Mouse (Mus musculus) layer of hippocampus, adult 8-10 months (tissue): ENCODE measurements around the gene 2810006K23Rik. TPM values are rescaled to one million over a fixed set of nuclear protein-coding genes. Genes with fewer than 3 reads are reported as not detected.
"Not testable (repeated sequence)": the region's sequence is repeated elsewhere in the genome, so short reads cannot be mapped to it uniquely, and the experiment has no call there.

Experiments used
- DNase-seq, 2 experiments: peaks; one replicate each; pipeline ENCODE4 v3.0.0; 2022; ENCODE audit warnings: low spot score in 2 of 2
- total RNA-seq, 4 experiments: library from RNA; stranded (reverse); gene quantifications; 2 replicates each; pipeline ENCODE4 v1.2.4; 2022

The 2810006K23Rik gene
- total RNA-seq = 10 to 100 TPM; 12.3 to 17.1 (median 14.6) TPM

DNA sequence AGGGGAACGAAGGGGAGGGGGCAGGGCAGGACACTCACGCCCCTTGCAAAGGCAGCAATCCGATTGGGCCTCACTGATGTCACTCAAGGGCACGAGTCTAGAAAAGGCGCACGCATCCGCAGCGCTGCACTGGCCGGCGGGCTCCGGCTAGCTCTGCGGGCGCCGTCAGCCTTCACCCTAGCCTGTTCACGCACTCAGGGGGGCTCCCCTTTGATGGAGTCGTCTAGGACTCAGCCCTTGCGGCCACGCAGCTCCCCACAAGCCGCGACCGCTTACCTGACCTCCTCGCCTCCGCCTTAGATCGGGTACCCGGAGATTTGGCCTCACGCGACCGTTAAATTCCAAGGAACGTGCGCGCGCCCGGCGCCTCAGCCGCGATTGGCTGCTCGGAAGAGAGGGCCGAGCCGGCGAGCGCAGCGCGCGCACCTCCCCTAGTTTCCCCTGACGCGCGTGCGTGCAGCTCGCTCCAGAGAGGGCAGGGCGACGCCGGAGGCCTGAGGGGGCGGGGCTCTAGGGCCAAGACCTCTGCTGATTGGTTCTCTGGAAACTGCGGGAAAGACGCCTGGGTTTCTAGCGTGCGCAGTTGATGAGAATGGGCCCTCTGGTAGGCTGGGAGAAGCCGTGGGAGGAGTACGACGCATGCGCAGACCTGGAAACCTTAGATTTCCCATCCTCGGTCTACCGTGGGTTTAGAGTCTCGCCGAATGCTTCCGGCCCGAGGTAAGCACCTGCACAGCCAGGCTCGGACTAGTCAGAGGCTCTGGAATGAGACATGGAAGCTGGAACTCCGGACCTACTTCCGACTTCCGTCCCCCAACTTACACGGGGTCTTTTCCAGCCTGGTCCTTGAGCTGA, at the start of gene 2810006K23Rik, which contains the start of gene Mphosph9:
Gene 2810006K23Rik, plus strand, starts transcription at position 580 of the 855 bp plus-strand sequence.
Gene Mphosph9, minus strand, starts transcription at position 463 of the 855 bp plus-strand sequence.
- peak; percentile 100 for DNase-seq

DNA sequence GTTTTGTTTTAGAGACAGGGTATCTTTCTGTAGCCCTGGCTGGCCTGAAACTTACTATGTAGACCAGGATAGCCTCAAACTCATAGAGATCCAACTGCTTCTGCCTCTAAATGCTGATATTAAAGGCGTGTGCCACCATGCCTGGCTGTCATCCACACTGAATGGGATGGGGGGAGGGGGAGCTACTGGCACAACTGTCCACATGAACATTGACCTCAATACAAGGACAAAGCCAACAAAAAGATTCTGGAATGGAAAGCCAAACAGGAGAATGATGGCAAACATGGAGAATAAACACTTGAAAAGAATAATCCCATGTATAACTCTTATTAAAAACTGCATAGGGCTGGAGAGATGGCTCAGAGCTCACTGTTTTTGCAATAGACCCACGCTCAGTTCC, 45.0 kb upstream of the 2810006K23Rik start:
- DNase-seq = no peak

DNA sequence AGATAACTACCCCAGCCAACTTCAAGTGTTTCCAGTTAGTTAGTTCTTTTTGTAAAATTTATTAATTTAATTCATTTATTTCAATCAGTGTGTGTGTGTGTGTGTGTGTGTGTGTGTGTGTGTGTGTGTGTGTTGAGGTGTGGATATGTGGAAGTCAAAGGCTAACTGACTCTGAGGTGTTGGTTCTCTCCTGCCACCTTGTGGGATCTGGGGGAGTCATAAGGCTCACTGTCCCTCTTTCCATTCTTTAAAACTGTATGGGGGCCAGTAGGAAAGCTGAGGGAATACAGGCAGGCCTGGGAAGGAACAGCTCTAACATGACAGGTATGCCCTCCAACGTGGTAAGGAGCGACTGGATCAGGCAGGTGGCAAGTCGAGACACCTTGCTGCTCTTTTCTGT, 43.6 kb upstream of the 2810006K23Rik start:
- no peak for DNase-seq

DNA sequence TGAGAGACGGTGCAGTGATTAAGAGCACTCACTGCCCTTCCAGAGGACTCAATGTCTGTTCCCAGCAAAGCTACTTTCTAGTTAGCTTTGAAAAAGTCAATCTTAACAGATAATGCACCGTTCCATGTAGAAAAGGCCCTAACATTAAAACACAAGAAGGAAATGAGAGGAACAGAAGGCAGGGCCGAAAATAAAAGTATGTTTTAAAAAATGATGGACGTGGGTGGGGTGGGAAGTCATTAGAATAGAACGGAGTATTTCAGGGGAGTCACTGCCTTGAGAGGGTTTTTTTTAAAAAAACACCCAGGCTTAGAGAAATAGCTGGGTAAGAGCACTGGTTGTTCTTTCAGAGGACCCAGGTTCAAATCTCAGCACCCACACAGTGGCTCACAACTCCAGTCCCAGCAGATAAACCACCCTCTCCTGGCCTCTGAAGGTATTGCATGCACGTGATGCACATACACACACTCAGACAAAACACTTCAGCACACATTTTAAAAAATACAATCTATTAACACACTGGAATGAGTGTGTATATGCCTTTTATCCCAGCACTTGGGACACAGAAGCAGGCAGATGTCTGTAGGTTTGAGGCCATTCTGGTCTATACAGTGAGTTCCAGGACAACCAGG, 40.2 kb upstream of the 2810006K23Rik start:
- DNase-seq = no peak

DNA sequence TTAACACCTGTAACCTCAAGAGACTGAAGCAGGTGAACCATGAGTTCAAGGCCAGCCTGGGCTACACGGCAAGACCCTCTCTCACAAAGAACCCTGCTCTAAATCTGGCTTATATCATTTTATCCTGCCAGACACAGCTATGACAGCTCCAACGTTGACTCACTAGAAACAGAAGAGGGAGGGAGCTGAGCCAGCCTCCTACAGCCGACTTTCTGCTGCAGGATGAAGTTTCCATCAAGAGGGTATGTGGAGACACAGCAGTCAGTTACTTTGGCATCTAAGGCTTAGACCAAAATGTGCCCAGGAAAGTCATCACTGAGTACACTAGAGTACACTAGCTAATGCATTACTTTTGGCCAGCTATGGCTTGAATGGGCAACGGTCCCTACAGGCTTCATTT, 37.7 kb upstream of the 2810006K23Rik start:
- no peak for DNase-seq

DNA sequence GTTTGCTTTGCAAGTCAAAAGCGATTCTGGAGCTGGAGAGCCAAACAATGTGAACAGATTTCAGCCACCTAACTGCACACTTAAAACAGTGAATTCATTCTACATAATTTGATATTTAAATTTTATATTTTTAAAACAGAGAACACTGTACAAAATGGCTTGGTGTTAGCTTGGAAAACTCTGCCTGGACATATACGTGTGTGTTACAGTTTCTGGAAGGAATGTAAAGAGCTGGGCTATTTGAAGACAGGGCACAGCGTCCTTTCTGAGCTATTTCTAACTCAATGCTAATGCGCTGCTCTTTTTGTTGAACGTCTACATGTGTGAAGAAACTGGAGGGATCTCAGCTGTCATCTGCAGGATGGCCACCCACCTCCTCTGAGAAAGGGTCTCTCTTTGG, 33.9 kb upstream of the 2810006K23Rik start:
- no peak for DNase-seq

DNA sequence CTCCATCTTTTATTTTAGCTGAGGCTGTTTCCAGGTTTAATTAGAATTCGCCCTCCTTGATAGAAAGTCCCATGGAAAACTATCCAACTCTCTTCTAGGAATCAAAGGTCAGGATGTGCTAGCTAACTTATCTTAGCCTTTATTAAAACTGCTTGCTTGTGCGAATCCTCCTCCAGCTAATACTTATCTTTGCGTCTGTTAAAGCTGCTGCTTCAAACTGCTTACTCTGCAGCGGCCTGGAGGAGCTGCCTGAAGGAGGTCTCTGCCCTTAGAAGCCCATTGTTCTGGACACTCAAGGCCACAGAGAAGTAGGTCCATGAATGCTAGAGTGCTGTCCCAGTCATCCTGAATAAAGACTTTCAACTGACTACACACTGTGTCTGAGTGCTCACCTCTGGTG, 31.4 kb upstream of the 2810006K23Rik start:
- DNase-seq = no peak

DNA sequence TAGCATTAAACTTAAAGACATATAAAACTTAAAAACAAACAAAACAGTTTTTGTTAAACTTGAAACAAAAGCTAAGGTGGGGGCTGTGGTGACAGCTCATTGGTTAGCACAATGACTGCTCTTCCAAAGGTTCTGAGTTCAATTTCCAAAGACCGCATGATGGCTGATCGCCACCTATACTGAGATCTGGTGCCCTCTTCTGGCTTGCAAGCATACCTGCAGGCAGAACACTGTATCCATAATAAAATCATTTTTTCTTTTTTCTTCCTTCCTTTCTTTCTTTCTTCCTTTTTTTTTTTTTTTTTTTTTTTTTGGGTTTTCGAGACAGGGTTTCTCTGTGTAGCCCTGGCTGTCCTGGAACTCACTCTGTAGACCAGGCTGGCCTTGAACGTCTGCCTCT, 28.6 kb upstream of the 2810006K23Rik start:
- DNase-seq = not testable (repeated sequence)

DNA sequence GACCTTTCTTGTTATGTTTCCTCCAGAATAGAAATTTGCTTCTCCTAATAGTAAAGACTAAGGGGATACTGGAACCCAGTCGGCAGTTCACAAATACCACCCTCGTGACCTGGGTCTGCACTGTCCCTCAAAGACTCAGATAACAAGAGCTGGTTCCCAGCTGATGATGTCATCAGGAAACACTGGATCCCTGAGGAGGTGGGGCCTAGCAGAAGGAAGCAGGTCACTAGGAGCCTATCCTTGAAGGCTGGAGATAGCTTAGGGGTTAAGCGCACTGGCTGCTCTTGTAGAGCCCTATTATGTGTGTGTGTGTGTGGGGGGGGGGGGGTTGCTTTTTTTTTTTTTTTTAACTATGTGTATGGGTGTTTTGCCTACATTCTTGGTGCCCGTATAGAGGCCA, 27.8 kb upstream of the 2810006K23Rik start:
- DNase-seq = no peak

DNA sequence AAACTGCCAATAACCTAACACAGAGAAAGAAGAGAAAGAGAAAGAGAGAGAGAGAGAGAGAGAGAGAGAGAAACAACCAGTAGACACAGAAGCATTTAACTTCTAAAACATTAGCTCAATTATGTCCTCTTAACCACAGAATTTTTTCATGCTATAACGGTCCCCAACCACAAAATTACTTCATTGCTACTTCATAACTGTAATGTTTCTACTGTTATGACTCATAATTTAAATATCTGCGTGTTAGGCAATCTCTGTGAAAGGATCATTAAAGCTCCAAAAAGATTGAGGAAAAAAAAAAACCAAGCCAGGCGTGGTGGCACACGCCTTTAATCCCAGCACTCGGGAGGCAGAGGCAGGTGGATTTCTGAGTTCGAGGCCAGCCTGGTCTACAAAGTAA, 25.0 kb upstream of the 2810006K23Rik start:
- DNase-seq = not testable (repeated sequence)

DNA sequence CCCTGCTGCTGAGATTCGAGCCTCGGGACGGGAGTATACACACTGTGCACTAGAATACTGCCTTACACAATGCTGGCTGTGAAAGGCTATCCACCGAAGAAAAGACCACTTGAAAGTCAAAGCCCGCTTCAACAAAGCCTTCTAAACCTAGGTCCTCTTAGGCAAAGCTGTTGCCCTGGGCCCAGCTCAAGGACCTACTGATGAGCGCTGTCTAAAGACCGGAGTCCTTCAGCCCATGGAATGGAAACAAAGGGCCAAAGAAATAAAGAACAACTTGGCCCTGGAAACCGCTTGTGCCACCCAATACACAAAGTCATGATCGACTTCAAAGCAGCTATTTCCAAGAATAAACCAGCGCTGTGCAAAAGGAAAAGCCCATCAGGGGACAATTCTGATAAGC, 18.7 kb upstream of the 2810006K23Rik start:
- DNase-seq = no peak

DNA sequence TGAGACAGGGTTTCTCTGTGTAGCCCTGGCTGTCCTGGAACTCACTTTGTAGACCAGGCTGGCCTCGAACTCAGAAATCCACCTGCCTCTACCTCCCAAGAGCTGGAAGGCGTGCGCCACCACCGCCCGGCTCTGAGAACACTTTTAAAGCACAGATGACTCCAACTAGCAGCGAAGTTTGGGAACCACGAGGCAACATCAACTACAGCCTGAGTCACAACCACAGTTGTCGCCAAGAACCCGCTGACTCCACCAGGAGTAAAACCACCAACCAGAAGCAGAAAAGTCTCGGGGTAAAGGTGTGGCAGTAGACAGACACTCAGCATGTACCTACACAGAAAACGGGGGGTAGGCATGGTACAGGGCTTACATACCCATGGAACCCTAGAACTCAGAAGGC, 17.8 kb upstream of the 2810006K23Rik start:
- DNase-seq = no peak

DNA sequence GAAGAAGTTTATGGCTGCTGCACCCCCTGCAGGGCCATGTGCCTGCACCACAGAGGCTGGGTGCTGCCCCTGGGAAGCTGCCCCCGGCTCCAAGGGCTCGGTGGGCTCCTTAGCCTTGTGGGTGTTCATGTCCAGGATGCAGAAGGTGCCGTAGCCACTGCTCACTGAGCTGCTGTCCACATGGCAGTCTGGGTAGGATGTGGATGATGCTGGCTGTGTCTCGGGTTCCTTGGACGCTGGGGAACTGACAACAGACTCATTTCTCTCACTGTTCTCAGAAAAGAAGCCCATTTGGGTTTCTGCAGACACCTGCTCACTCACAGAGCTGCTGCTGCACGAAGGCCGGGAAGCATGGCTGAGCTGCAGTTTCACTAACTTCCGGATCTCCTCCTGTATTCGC, 12.4 kb upstream of the 2810006K23Rik start:
- DNase-seq = no peak

DNA sequence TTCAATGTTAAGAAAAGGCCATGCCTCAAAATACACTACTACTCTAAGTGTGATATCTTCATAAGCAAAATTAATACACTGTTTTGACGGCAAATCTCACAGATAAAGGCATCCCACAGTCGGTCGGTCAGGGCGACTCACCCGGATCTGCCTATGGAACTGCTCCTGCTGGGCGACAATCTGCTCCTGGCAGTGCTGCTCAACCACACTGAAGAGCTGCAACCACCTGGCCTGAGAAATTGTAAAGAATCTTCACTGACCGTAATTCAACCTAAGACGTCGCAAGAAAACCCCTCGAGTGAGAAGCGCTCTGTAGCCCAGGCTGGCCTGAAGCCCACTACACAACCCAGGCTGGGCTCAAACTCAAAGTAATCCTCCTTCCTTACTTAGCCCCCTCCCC, 11.9 kb upstream of the 2810006K23Rik start:
- DNase-seq = no peak

DNA sequence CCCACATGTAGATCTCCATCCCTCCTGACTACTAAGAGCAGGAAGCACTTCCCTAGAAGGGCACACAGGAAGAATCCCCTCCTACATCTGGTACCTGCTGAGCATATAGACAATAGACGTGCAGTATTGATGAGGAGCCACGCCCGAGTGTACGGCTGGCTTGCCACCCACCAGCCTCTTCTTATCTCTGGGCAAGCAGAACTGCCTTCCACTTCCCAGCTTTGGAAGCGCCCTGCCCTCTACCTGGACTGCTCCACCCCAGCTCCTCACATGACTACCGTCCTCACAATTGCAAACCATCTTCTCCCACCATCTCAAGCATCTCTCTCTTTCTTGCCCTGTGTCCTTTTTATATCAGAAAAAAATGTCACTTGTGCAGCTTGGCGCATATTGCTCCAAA, 10.2 kb upstream of the 2810006K23Rik start:
- DNase-seq = no peak

DNA sequence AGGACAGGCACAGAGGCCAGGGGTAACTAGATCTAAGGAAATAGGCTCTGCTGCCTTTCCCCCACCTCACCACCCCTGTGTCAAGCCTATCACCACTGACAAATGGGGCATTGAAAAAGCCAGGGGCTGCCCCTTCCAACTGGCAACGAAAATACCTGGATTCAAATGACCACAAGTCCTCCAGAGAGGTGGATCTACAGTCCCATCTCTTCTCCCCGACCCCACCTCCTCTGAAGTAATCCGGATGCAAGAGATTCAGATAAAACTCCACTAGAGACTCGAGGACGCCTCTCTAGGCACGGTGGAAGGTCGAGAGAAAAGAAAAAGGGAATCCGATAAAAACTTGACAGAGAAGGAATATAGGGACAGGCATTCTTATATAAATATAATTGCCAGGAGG, 1.1 kb upstream of the 2810006K23Rik start:
- no peak for DNase-seq

DNA sequence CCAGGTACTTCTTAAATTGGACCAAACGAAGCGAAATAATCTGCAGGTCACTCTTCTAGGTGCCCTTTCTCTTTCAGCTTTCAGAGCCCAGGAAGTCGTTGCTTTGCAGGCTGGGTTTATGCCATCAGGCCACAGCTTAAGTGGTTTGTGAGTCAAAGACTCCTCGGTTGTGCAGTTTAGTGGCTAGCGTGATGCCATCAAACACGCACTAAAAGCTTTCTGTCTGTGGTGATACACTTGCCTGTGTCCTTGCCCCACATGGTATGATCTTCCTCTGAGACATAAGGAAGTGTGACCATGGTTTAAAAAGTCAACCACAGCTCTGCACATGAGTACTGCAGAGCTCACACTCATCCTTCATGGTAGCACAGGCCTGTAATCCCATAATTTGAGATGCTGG, 2.2 kb downstream of the 2810006K23Rik start:
- no peak for DNase-seq

DNA sequence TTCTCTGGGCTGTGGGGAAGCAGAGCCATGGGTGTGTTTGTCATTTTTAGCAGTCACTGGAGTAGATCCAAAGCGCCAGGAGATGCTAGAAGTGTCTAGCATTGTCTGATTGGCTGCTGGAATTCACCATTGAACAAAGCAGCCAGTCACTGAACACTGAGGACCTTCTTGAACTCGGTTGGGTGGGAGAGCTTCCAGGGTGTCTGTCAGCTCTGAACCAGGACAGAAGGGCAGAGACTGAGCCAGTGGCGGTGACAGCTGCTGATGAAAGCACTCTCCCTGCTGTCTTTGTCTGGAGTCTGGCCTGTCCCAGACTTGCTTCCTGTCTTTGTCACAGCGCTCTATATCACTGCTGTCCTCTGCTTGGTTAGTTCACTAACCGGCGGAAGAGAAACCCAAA, 6.5 kb downstream of the 2810006K23Rik start:
- DNase-seq = peak; percentile 51 to 66

DNA sequence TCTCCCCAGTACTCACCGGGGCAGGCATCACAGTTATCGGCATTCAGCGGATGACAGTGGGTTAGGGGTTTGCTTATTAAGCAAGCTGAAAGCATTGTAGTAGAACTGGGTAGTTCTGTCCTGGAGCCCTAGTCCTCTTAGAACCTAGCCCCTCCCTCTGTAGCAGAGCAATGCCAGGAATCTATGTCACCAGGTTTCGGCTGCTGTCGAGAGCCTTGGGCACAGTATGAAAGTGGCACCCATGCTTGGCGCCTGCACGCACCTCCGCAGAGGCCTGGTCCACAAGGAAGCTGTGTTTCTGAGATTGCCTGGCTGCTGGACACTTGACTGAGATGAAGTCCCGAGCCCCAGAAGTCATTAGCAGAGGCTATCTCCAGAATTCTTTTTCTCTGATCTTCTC, 9.2 kb downstream of the 2810006K23Rik start:
- DNase-seq = no peak

DNA sequence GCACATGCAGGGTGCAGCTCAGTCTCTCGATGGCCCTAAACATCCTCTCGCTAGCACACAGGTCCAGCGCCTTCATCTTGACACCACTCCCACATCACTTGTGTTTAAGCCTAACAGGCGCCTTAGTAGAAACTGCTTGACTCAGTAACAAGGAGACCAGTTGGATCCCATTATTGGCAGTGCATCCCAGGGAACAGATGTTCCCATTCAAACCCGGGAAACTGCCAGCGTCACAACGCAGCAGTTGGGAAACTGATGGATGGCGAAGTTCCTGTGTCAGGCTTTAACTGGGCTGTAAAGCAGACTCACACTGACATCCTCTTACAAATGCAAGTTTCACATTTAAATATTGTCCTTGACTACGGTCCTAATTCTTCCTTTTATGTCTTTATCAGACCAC, 10.0 kb downstream of the 2810006K23Rik start:
- peak; percentile 60 to 69 for DNase-seq

DNA sequence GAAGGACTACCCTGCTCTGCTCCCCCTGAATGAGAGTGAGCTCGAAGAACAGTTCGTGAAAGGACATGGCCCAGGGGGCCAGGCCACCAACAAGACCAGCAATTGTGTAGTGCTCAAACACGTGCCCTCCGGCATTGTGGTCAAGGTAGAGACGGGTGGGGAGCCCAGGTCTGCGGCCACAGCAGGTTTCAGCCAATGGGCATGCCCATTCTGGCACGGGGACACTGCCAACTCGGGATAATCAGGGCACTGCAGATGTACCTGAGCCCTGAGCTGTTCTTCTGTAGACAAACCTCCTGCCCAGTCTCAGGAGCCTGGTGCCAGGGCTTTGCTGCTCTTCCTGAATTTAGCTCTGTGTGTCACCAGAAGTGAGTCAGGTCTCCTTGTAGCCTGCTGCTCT, 10.9 kb downstream of the 2810006K23Rik start:
- no peak for DNase-seq

DNA sequence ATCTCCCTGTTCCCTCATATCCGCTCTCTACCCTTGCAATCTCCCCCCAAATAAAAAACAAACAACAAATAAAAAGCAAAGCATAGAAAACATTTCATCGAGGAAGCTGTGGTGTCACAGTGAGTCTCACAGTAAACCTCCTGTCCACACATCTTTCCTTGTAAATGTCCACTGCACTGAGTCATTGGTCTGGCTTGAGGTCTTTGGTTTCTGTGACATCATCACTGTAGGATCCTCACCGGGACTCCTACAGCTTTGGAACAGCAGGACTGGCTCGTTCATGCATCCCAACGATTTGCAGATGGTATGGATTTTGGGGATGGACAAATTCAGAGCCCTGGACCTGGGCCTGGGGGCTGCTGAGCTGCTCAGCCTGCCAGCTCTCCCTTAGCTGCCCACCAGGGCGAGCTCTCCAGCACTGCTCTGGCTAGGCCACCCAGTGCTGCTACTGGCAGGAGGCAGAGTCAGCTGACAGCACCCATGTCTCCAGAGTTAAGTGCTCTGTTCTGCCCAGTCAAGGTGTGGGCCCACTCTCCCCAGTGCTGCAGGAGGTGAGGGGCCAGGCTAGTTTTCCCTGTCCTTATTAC, 14.0 kb downstream of the 2810006K23Rik start:
- not testable (repeated sequence) for DNase-seq
